Mouse (Mus musculus) cerebellum, adult 2 months (tissue): ENCODE data around the gene Smlr1.

ENCODE experiments used
- CTCF ChIP-seq: fragments of 200-500 bp; IDR thresholded peaks from 2 replicates; pipeline ENCODE4 v1.5.1; 2011; ENCODE audit warnings: low read depth, mild to moderate bottlenecking, control low read depth, low read length, moderate library complexity, borderline replicate concordance; ENCODE audit not compliant: insufficient read depth
- POLR2A ChIP-seq: fragments of 200-500 bp; IDR thresholded peaks from 2 replicates; pipeline ENCODE4 v1.6.1; 2011; ENCODE audit warnings: low read length, control low read depth, borderline replicate concordance; ENCODE audit not compliant: insufficient read depth

DNA sequence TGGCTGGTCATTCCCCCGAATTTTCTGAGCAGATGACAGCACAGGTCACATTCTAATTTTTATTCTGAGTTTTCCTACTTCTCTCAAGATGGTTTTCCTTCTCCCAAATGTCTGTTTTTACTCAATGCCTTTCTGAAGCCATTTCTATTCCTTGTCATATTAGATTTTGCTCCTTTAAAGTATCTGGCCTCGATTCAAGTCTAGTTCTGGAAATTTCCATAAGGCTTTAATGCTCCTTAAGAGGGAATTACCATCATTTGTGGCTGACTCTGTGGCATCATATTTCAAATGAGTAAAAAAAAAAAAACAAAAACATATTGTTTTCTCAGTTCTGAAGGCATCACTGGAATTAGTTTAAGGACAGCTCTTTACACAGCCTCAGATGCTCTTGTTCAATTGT, 44.0 kb upstream of the Smlr1 start:
- TF ChIP-seq CTCF (no peak), POLR2A (no peak)
